Mouse (Mus musculus) layer of hippocampus, adult 2 months (tissue): ENCODE results near the gene Bcas3. TPM values are rescaled to one million over a fixed set of nuclear protein-coding genes. Genes with fewer than 3 reads are reported as not detected.
A peak's percentile ranks its signal among the peaks of the same experiment; 100 is the strongest.

ENCODE experiments used
- DNase-seq, 2 experiments: peaks; one replicate each; pipeline ENCODE4 v3.0.0; 2022; ENCODE audit warnings: low spot score in 2 of 2
- H3K27ac ChIP-seq: fragments of 200-600 bp; 2 replicates; pipeline ENCODE4 v1.8.1; 2022
- H3K4me3 ChIP-seq: fragments of 200-600 bp; 2 replicates; pipeline ENCODE4 v1.8.1; 2022; ENCODE audit warnings: mild to moderate bottlenecking
- CTCF ChIP-seq: fragments of 200-600 bp; conservative IDR thresholded peaks from 2 replicates; pipeline ENCODE4 v1.8.1; 2022; ENCODE audit warnings: antibody characterized with exemption, mild to moderate bottlenecking, moderate library complexity
- total RNA-seq, 2 experiments: library from RNA; stranded (reverse); gene quantifications; 2 replicates each; pipeline ENCODE4 v1.2.3; 2021

Gene Bcas3
- total RNA-seq, 2 experiments from 2014 or later, result 67.6 to 75.1 TPM

GRCm38 (mm10) chr11:85760486-85761141, 407.6 kb downstream of the Bcas3 start:
- TF ChIP-seq CTCF, result no peak
- Histone ChIP-seq H3K4me3 (no peak overlapping the region), H3K27ac (peak overlapping the region; percentile 6; the same call in 1 of the 2 replicates)
- DNase-seq, result peak; percentile 19 to 24

GRCm38 (mm10) chr11:85761170-85761569, 408.2 kb downstream of the Bcas3 start:
- no peak overlapping the region for H3K27ac ChIP-seq
- DNase-seq, result no peak
- no peak for TF ChIP-seq CTCF
- no peak overlapping the region for H3K4me3 ChIP-seq

GRCm38 (mm10) chr11:85763655-85764054, 410.7 kb downstream of the Bcas3 start:
- DNase-seq, result no peak
- no peak for TF ChIP-seq CTCF
- Histone ChIP-seq H3K4me3 (no peak overlapping the region), H3K27ac (no peak overlapping the region)

- H3K27ac ChIP-seq, result no peak overlapping the region
- no peak for TF ChIP-seq CTCF
- no peak overlapping the region for H3K4me3 ChIP-seq
- DNase-seq, result no peak
Observed at GRCm38 (mm10) chr11:85766106-85766723, 413.2 kb downstream of the Bcas3 start.

GRCm38 (mm10) chr11:85766811-85767210, 413.8 kb downstream of the Bcas3 start:
- Histone ChIP-seq H3K27ac (no peak overlapping the region), H3K4me3 (no peak overlapping the region)
- TF ChIP-seq CTCF, result no peak
- DNase-seq, result no peak

GRCm38 (mm10) chr11:85769740-85770139, 416.8 kb downstream of the Bcas3 start:
- no peak overlapping the region for H3K4me3 ChIP-seq
- no peak for TF ChIP-seq CTCF
- DNase-seq, result no peak
- H3K27ac ChIP-seq, result no peak overlapping the region

- Histone ChIP-seq H3K4me3 (no peak overlapping the region), H3K27ac (no peak overlapping the region)
- TF ChIP-seq CTCF, result no peak
- DNase-seq, result no peak
Observed at GRCm38 (mm10) chr11:85773391-85773790, 420.4 kb downstream of the Bcas3 start.

GRCm38 (mm10) chr11:85774707-85775106, 421.7 kb downstream of the Bcas3 start:
- DNase-seq, result no peak
- TF ChIP-seq CTCF, result no peak
- H3K4me3 ChIP-seq, result no peak overlapping the region
- no peak overlapping the region for H3K27ac ChIP-seq

GRCm38 (mm10) chr11:85775492-85775891, 422.5 kb downstream of the Bcas3 start:
- Histone ChIP-seq H3K4me3 (no peak overlapping the region), H3K27ac (no peak overlapping the region)
- TF ChIP-seq CTCF, result no peak
- DNase-seq, result no peak

GRCm38 (mm10) chr11:85776861-85777360, 423.9 kb downstream of the Bcas3 start:
- Histone ChIP-seq H3K4me3 (no peak overlapping the region), H3K27ac (no peak overlapping the region)
- DNase-seq, result no peak
- TF ChIP-seq CTCF, result no peak

- no peak for DNase-seq
- Histone ChIP-seq H3K27ac (no peak overlapping the region), H3K4me3 (no peak overlapping the region)
- no peak for TF ChIP-seq CTCF
Observed at GRCm38 (mm10) chr11:85777950-85778349, 425.0 kb downstream of the Bcas3 start.

GRCm38 (mm10) chr11:85780303-85780702, 427.3 kb downstream of the Bcas3 start:
- H3K4me3 ChIP-seq, result no peak overlapping the region
- TF ChIP-seq CTCF, result no peak
- no peak for DNase-seq
- no peak overlapping the region for H3K27ac ChIP-seq

GRCm38 (mm10) chr11:85786113-85786718, 433.2 kb downstream of the Bcas3 start:
- DNase-seq, result no peak
- no peak overlapping the region for H3K4me3 ChIP-seq
- TF ChIP-seq CTCF, result peak; percentile 73
- H3K27ac ChIP-seq, result no peak overlapping the region

- H3K27ac ChIP-seq, result no peak overlapping the region
- no peak for TF ChIP-seq CTCF
- no peak overlapping the region for H3K4me3 ChIP-seq
- no peak for DNase-seq
Observed at GRCm38 (mm10) chr11:85789750-85790149, 436.8 kb downstream of the Bcas3 start.
